Mouse (Mus musculus) cerebellum, adult 8-10 months (tissue): Measurements from ENCODE around the gene 2610528J11Rik.
"Not testable (repeated sequence)": the region's sequence is repeated elsewhere in the genome, so short reads cannot be mapped to it uniquely, and the experiment has no call there.

ENCODE experiments used
- DNase-seq: peaks from one replicate; pipeline ENCODE4 v3.0.0; 2022

Gene 2610528J11Rik

DNA sequence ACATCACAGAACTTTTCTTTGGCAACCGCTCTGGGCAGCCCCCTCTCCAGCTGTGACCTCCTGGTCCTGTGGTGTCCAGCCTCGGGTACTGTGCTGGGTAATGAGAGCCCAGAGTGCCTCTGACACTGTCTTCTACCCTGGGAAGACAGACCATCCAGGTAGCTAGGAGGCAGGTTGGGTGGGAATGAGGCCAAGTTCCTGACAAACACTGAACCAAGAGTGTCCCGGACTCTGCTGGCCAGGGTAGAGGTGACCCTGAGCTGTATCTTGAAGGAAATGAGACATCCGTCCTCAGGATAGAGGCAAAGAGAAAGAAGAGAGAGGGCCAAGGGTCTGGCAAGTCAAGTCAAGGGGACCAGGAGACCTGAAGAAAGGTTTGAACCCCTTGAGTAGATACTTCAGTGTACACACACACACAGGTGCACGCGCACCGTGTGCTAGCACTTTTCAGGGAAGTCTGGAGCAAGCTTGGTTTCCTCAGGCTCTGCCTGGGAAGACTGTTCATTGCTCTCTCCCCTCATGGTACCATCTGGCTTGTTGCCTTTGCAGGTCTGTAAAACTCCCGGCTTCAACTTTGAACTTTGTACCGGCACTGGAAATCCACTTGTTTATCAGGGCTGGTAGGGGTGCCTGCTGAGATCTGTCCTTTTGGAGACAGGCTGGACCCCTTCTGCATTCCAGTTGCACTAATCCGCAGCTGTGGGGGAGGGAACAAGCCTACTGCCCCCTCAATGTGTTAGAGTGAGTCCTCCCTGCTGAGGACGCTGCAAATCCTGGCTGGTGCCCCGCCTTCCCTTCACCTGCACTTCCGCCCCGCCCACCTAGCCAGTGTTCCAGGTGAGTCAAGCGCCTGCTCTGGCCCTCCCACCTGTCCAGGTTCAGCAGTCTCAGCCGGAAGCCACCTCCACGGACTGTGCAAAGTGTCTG lies at the start of gene 2610528J11Rik:
2610528J11Rik (plus strand) TSS at position 592 of the 927 bp plus-strand sequence.
- DNase-seq, result no peak

DNA sequence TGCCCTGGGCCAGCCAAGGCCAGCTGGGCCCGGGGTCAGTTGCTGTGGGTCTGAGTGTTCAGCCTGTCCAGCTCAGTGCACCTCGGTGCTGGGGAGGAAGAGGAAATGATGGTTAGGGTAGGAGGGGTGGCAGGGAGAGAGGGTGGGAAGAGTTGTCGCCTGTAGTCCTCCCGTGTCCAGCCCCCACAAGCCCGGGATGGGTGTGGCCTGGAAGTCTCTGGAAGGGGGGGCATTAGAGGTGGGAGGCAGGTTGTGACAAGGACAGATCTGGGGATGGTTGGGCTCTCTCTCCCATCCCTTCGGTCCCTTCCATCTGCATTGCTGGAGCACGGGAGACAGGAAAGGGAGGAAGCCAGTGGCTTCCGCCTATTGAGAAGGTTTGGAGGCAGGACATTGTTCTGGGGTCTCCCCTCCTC lies 37.1 kb upstream of the 2610528J11Rik start, which contains the start of gene Tie1:
Tie1 (minus strand) TSS at position 345 of the 416 bp plus-strand sequence.
- no peak for DNase-seq

DNA sequence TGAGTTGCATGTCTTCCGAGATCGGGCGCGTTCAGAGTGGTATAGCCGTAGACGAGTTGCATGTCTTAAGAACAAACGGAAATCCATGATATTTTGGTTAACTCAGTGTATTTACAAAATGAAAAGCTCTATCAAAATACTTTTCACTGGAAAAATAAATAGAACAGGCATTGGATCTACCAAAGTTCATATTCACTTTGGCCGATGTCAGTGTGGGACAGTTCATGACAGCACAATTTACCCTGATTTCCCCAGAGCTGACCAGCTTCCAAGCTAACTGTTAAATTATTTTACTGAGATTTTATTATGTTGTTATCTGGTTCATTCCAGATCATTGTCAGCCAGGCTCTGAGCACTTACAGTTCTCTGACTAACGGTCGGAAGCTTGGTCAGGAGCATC lies 36.3 kb upstream of the 2610528J11Rik start:
- no peak for DNase-seq

DNA sequence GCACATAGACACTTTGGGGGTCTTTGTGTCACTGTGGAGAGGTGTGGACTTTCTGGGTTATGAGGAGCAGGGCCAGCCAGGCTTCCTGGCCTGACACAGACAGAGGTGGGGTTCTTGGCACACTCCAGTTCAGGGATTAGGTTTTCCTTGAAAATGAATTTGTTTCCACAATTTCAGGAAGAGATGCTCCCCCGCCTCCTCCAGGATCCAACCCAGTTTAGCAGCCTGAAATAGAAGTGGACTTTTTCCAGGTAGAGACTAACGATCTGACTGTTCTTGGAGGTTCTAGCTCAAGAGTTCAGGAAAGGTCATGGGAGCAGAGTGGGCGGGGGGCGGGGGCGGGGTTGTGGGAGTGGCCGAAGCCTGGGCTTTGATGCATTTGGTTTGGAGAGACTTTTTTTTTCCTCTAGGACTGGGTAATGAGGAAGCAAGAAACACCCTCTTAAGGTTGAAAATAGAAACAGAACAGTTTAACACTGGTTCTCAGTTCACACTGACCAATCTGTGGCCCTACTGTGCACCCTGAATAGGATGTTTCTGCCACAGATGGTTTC lies 26.6 kb upstream of the 2610528J11Rik start:
- DNase-seq, result no peak

DNA sequence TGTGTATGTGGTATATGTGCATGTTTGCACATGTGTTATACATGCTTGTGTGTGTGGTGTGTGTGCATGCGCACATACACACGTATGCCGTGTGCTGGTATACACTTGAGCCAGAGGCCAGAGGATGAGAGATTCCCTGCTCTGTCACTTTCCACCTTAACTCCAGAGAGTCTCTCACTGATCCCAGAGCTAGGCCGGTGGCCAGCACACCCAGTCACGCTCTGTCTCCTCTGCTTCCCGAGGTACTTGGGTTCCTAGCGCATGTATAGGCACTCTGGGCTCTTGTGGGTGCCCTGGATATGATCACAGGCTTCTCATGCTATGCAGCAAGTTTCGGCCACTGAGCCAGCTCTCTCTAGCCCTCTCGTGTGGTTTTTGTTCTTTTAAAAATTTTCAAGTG lies 26.0 kb upstream of the 2610528J11Rik start:
- DNase-seq, result no peak

DNA sequence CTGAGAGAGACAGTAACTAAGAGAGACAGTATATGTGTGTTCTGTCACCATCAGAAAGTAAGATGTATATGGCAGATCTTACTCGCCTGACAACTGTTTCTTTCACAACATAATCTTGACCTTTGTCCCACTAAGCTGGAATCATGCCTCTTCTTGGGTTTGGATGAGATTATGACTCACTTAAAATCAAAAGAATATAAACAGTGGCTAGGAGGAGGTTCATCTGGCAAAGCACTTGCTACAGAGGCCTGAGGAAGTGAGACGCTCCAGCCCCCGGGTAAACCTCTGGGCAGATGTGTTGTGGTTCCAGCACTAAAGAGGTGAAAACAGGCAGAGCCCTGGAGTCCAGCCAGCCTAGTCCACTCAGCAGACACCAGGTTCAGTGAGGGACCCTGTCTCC lies 21.2 kb upstream of the 2610528J11Rik start:
- DNase-seq, result no peak

DNA sequence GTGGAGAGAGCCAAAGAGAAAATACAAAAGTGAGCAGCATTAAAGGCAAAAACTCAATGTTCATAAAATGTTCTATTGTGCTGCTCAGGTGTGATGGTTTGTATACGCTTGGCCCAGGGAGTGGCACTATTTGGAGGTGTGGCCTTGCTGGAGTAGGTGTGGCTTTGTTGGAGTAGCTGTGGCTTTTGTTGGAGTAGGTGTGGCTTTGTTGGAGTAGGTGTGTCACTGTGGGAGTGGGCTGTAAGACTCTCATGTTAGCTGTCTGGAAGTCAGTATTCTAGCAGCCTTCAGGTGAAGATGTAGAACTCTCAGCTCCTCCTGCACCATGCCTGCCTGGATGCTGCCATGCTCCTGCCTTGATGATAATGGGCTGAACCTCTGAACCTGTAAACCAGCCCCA lies 19.6 kb upstream of the 2610528J11Rik start:
- not testable (repeated sequence) for DNase-seq

DNA sequence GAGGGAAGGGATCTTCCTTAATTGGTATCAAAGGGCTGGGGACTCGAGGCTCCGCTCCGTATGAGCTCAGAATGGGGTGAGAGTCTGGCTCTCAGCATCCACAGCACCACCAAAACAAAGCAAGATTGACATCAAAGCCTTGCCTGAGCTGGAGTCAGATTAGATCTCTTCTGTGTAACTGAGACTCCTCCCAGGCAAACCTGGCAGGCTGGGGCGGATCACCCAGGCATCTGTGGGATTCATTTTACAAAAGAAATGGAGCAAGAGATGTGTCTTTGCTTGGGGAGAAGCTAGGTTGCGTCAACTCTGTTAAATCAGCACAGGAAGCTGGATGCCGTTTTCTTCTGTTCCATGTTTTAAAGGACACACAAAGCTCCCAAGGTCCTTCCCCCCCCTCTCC lies 17.7 kb upstream of the 2610528J11Rik start:
- no peak for DNase-seq

DNA sequence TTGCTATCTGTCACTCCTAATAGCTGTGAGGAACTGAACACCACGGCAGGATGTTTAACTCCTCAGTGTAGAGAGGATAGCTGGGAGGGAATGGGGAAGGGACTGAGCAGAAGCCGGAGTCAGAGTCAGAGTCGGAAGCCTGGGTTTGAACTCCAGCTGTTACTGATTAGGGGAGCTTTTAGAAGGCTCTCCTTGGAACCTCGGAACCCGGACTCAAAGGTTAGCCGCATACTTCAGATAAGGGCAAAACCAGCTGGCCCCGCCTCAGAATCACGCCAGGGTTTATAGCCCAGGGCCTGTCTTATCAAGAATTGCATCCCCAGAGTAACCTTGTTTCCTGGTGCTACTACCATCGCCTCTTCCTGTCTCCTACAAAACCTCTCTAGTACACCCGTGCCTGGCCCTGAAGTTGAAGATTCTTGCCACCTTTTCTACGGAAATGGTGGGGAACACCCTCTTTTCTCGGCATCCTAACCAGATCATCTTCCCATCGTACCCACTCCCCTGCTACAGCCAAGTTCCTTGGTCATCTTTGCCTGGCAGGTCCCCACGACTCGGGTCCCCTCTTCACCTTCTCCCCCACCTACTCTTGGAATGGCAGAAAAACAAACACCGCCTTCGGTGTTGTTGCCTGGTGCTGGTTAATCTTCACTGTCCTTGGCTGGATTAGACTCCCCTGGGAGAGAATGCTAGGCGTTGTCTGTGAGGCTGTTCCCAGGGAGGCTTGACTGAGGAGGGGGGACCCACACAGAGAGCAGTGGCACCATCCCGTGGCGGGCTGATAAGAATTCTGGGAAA lies 9.9 kb upstream of the 2610528J11Rik start:
- no peak for DNase-seq

DNA sequence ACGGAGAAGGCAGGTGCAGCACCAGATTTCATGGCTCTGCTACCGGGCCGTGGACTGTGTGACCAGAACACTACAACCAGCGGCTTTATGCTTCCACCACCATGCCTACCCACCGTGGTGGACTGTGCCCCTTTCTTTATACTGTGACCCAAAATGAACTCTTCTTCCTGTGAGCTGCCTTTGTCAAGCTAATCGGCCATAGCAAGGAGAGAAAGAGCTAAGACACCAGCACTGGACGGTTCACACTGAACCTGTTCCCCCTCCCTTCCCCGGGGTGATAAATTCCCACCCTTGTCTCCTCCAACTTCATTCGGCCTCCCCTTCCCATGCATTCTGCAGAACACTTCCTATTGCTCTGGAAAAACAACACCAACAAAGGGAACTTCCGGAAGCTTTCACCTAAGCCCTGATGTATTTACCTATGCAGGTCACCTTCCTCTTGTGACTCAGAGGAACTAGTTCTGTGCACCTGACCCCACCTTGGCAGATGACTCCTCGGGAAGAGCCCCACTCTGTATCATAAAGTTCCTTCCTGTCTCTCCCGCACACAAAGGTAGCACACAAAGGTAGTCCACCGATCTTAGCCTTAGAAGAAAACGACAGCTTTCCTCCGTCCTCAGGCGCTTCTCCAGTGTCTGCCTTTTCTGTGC lies 9.2 kb upstream of the 2610528J11Rik start:
- no peak for DNase-seq

DNA sequence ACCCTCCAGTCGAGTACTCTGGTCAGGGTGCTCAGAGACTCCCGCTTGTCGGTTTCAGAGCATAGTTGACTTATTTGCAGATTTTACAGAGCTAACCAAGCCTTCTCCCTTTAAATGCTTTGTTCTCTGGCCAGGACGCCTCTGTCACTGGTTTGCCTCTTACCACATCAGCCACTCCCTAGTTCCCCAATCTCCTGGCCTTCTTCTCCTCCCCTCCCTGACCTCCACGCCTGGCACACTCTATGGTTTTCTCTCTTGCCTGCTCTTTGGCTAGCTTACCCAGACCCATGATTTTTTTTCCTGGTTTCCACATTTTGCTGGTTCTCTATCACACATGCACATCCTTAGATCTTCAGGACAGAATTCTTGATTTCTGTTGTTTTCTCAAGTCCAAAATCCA lies 8.6 kb upstream of the 2610528J11Rik start:
- DNase-seq, result no peak

DNA sequence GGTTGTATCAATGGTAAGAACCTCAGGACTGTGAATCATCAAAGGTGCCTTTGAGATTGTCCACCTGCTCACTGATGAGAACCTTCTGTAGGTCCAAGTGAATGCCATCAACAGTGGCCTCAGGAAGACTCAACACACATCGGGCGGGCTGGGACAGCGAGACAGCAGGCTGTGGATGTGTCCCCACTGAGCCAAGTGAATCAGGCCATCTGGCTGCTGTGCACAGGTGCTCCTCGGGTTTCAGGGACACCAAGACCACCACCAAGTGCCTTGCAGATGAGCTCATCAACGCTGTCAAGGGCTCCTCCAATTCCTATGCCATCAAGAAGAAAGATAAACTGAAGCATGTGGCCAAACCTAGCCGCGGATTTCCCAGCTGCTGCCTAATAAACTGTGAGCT lies 4.6 kb upstream of the 2610528J11Rik start:
- DNase-seq, result no peak

DNA sequence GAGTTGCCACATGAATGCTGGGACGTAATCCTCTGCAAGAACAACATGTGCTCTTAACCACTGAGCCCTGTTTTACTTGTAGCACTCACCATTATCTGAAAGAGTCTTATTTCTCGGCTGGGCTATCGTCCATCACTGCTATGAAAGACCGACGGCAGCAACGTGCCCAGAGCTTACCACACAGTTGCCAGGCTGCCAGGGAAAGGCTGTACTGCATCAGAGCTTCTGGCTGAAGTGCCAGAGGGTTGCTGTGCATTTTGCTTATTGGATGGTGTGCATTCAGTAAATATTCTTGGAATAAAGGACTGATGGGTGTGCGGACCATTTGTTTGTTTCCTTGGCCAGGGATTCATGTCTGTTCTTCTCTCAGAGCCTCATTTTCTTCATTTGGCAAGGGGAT lies 2.8 kb upstream of the 2610528J11Rik start:
- no peak for DNase-seq

DNA sequence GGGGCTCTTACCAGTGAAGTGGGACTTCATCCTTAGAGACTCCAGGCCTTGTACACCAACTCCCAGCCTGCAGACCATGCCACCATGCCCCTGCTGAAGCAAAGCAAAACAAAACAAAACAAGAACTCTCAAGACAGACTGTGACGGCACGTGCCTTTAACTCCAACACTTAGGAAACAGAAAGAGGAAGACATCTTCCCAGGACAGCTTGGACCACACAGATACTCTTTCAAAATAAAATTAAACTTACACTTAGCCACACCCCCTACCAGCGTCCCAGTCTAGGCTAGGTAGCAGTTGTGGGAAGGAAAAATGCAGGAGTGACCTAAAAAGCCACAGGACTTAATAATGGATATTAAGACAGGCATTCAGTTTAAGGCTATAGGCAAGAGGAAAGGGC lies 1.0 kb upstream of the 2610528J11Rik start:
- no peak for DNase-seq

DNA sequence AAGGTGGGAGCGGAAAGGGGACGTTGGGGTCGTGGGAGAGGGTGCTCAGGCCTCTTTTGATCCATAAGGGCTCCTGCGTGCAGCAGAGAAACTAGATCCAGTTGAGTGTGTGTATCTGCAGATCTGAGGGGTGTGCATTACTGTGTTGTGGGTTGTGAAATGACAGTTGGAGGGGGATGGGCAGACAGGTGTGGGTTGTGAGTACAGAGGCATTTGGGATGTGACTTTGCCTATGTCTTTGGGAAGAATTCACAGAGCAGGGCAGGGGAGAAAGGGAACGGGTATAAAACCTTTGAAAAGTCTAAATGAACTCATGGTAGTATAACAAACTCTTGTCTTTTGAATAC lies 509 bp downstream of the 2610528J11Rik start:
- DNase-seq, result no peak

DNA sequence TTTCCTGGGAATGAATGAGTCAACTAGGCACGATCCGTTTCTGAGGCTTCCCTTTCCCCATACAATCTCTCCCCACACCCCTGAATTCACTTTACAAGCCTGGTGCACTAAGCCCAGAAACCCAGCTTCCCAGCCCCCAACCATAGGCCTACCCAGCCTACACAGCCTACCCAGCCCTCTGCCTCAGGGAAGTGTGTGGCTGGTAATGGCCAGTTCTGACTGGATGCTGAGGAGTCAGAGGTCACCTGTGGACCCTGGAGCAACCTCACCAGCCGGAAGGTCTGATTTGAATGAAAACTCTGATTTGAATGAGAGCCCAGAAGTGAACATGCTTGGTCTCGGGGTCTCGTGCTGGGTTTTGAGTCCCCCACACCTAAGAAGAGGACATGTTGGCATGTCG lies 921 bp downstream of the 2610528J11Rik start:
- DNase-seq, result no peak

DNA sequence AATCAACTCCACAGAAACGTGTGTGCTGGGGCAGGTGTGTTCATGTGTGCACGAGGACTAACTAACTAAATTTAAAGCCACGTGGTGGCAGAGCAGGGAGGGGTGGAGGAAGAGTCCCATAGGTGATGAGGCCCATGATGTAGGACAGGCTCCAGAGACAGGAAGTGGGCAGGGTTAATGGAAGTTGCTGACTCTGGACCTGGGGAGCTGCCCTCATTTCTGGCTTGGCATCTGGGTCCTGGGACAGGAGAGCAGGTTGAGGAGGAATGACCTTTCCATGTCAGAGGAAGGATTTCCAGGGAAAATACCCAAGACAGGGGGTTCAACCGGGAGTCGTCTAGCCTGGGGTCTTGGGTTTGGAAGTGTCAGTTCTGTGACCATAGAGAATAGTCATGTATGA lies 5.9 kb downstream of the 2610528J11Rik start:
- DNase-seq, result no peak

DNA sequence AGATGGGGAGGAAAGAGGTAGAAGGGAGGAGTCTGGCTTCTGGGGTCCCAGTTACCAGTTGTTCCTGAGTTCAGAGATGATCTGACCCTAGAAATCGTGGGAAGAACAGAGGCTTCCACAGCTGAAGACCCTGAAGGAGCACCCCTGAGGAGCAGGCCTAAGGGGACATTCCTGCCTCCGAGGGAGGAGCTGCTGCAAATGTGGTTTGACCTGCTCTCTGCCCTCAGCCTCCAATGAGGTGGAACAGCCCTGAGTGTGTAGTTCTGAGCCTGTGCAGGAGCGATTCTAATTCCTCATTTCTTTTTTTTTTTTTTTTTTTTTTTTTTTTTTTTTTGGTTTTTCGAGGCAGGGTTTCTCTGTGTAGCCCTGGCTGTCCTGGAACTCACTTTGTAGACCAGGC lies 6.4 kb downstream of the 2610528J11Rik start:
- DNase-seq, result no peak

DNA sequence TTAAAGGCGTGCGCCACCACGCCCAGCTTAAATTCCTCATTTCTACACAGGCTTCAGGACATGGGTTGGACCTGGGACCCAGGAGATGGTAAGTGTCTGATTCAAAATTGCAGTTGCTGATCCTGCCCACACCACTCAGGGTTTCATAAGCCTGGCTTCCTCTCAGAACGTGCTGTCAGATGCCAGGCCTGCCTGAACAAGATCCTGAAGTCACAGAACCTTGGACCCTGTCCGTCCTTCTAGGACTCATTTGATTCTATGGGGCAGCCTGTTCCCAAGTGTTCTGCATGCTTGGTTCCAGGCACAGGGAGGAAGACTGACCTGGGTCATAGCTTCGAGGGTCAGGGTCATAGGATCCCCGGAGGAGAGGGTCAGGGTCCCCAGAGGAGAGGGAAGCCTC lies 6.8 kb downstream of the 2610528J11Rik start:
- DNase-seq, result no peak

DNA sequence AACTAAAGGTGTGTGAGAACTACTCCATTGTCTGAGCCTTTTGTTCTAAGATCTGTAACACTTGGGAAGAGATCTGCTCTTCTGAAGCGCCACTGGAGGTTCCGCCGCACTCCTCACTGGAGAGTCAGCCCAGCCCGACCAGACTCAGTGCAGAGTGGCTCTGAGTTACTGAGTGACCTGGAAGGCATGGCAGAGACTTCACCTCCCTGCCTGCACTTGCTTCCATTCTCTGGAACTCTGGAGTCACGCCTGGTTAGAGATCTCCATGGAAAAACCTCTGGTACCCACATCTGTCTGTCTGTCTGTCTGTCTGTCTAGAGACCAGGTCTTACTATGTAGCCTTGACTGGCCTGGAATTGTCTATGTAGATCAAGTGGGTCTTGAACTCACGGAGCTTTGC lies 8.8 kb downstream of the 2610528J11Rik start:
- DNase-seq, result no peak

DNA sequence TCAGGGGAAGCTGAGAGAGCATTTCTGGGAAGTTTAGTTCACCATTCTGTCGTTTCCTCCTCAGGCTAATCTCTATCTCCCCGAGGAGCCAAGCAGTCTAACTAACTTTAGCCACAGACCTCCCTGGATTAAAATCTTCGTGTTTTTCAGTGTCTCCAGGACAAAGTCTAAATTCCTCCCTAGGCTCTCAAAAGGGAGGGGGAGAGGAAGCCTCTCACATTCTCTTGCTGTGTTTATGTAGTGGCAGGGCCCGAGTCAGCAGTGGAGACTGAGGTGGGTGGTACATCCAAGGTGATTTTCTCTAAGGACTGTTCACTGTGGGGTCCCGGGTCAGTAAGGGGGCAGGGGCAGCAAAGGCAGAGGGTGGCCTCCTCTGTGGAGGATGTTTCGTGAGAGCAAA lies 11.0 kb downstream of the 2610528J11Rik start:
- no peak for DNase-seq

DNA sequence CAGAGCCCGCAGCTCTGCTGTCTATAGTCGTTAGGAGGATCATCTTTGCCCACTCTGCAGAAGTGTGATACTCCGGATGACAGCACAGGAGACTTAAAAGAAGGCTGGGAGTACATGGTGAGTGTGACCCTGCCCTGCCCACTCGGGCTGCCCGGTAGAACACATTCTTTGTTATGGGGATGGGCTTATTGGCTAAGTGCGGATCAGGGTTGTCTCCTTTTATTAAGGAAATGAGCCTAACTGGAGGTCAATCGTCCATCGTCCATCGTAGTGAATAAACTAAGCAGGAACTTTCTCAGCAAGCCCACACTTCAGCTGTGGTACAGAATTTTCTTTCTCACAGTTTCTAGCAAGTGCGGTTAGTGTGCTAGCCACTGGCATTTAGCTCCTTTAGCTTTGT lies 13.1 kb downstream of the 2610528J11Rik start:
- DNase-seq, result no peak

DNA sequence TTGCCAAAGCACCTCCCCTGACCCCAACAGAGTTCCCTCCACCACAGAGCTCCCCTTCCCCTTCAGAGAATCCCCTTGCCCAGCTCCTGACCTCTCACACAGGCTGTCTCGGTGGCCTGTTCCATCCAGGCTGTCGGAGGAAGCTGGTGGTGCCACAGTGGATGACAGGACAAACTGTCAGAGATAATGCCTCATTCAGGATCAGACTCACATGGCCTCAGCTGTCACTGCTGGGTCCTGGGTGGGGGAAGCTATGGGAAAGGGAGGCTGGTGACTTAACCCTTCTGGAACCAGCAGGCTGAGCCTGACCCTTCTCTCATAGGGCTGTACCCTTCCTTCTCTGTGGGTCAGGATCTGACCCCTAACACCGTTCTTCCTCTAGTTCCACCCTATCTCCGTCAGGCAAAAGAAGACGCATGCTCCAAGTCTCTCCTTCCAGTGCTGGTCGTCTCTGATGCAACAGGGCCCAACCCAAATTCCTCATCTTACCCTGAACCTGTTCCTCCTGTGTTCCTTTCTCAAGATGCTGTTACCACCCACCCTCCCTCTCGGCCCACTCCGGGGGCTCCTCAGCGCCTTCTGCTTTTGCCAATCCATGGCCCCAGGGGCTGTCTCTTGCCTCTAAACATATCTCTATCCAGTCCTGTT lies 15.8 kb downstream of the 2610528J11Rik start:
- DNase-seq, result no peak
